Mouse (Mus musculus): ENCODE measurements around the gene Spata2.

The Spata2 gene

DNA sequence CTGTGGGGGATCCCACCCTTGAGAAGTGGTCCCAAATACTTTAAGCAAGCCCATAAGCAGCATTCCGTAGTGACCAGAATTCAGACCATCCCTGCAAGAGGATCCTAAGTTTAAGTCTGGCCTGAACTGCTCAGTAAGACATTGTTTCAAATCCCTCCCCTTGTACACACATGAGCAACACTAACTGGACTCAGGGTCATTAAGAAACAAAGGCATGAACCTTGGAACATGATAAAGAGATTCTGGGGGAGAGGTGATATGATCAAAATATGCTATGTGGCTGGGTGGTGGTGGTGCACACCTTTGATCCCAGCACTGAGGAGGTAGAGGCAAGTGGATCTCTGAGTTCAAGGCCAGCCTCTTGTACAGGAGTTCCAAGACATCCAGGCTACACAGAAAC lies 13.2 kb downstream of the Spata2 start:
- no peak for DNase-seq

GRCm38 (mm10) chr2:167478128-167478527 lies 14.6 kb downstream of the Spata2 start:
- no peak for DNase-seq

DNA sequence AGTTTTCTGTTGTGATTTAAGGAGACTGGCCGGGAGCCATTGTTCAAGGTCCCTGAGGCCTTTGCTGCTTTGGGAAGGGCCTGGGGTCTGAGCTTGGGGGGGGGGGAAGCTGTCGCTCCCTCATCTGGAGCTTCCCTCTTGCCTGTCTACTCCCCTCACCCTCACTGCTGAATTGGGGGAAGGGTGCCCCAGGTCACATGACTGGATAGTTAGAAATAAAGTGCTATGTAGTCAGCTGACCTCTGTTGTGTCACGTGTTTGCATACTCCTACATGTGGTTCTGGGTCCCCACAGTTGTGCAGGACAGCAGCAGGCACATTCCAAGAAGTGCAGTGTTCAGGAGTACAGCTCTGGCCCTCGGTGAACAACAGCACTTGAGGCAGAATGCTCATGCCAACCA lies 15.9 kb downstream of the Spata2 start:
- DNase-seq = no peak

DNA sequence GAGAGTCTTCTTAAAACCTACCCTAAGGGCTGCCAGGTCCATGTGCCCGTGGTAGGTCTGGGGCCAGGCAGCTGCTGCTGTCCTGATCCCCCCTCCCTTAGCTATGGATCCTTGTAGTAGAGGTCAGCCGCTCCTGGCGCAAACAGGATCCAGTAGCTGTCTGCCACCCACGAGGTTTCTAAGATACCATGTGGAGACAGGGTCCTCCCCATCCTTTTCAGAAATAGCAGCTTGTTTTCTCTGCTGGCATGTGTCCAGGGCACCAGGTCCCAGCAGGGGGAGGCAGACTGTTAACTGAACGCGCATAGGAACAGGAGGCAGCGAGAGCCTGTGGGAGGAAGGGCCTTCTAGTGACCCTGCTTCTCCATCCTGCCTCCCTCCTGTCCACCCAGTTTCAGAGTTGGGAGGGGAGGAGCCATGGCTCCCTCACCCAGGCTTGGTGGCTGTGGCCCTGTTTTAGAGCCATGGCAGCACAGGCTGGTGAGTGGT lies 16.4 kb downstream of the Spata2 start:
- DNase-seq = peak; percentile 96

DNA sequence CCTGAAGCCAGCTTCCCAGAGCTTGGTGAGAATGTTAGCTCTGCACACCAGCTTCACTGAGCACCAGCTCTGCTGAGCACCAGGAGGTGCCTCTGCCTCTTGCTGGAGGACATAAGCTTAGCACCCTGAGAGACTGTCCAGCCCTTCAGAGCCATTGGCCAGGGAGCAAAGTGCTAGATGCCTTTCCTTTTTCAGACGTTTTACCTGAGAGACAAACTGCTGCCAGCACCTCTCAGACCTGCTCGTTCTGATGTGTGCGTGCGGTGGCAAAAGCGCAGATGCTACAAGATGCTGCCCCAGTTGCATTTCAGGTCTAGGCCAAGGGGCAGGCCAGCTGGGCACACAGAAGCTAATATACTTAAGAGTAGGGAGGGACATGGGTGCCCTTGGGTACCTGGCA lies 17.1 kb downstream of the Spata2 start:
- DNase-seq = no peak

- DNase-seq = no peak
These were observed 18.5 kb downstream of the Spata2 start for GRCm38 (mm10) chr2:167474218-167474617.

- DNase-seq = peak; percentile 95
These were observed 21.1 kb downstream of the Spata2 start for GRCm38 (mm10) chr2:167471585-167471984.

GRCm38 (mm10) chr2:167470611-167471010 lies 22.1 kb downstream of the Spata2 start:
- no peak for DNase-seq

- no peak for DNase-seq
These were observed 24.2 kb downstream of the Spata2 start for GRCm38 (mm10) chr2:167468444-167468843.

DNA sequence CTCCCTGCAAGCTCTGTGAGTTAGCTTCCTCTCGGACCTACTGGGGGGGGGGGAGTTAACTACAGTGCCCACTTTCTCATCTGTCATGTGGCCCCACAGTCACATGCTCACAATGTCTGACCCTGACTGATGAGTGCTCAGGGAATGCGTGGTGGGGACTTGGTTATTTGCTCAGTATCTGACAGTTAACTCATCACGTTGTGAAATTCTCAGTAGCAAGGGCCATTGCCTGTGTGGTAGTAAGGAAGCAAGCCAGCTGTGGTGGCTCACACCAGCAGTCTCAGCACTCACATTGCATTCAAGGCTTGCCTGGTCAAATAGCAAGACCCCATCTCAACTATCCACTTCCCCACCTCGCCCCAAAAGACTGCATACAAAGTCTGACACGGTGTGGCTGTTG lies 25.5 kb downstream of the Spata2 start:
- DNase-seq = no peak

DNA sequence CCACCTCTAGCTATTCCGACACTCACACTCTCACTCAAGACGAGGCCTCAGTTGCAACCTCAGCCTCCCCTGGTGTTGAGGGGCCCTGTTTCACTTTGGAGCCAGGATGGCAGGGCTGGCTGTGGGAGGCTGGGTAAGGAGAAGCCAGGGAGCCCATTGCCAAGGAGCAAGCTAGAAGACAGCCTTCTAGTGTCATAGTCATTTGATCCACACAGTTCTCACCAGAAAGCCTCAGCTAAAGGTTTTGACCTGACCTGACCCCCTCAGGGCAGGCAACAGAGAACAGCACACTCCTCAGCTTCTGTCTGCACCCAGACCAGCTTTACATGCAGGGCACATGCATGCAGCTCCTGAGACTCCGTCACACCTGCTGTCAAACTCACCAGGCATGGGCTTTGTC lies 26.7 kb downstream of the Spata2 start:
- DNase-seq = no peak

DNA sequence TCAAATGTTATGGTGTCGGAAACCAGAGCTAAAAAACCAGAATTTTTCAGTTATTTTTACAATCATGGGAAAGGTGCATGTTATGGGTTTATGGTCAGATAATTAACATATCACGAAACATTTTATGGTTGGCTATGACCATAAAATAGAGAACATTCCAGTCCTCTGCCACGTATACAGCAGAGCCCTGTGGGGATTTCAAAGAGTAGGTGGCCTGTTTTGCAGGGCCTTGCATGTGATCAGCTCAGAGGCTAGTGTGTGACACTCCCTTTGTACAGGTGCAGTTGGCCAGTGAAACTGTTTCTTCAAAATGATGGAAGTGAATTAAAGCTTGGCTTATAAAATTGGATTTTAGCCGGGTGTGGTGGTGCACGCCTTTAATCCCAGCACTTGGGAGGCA lies 28.9 kb downstream of the Spata2 start:
- no peak for DNase-seq

DNA sequence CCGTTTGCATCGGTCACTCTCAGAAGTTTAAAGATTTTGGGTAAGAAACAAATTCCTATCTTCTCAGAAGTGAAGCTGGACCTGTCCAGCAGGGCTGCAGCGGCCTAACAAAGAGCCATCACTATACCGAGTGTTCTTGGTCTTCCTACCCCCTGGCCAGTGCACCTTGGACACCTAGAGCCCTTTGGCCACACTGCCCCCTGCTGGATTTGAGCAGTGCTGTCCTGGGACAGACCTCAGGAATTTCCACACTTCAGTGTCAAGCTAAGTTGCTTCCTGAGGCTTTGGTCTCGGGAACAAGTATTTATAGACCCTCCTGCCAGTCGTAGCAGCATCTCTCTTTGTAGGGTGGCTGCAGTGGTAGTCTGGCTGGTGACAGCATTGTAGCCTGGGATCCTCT lies 29.7 kb downstream of the Spata2 start:
- DNase-seq = peak; percentile 92

- no peak for DNase-seq
These were observed 33.4 kb downstream of the Spata2 start for GRCm38 (mm10) chr2:167459071-167459865.

DNA sequence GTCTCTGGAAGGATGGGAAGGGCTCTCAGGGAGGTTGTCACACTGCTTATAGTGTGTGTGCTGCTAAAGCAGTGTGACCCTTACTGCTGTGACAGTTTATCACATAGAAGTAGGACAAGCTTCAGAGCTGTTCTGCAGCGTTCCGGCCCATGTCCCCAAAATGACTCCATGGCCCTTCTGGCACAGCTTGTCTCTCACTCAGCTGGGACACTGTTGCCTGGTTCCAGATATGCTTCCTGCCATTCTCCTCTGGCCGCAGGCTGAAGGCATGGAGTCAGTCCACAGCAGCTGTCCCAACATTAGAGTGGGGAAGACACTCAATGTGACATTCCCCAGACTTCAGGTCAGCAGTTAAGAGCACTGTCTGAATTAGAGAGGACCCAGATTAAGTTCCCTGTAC lies 34.1 kb downstream of the Spata2 start:
- DNase-seq = no peak

DNA sequence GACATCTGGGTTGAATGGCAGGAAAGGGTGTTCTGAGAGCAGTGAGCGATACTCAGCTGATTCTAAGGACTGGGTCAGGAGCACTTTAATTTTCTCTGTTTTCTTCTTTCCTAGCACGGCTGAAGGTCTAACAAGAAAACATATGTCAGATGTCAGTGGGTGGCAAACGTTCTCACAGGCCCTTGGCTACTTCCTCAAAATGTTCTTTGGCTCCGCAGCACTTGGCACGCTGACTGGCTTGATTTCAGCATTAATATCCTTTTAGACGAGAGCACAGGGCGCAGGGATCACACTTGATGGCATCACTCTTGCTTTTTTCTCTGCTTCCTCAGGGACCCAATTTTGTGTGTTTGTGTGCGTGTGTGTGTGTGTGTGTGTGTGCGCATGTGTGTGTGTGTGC lies 35.5 kb downstream of the Spata2 start:
- no peak for DNase-seq

DNA sequence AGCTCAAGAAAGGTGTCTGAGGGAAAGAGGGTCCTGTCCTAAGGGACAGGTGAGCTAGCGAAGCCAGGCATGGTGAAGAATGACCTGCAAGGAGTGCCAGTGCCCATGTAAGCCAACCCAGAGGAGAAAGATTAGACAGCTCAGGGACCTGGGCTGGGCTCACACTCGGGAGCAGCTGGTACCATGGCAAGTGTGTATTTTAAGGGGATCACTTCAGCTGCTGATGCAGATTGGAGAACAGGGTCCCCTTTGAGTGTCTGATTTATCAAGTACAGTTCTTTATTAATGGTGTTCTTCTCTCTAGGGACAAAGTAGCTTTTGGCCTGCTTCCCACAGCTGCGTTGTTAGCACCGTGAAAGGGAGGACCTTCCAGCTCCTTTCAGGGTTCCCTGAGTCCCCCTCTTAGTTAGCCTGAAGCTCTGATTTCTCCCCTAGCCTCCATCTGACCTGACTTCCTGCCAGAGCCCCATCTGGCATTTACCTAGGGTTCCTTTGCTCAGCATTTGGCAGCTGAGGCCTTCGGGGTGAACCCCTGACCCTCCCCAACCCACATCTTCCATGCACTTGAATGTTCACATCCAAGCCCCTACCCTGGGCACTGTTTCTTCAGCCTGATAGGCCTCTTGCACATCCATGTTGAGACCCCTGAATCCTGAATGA lies 36.2 kb downstream of the Spata2 start:
- DNase-seq = no peak

- DNase-seq = no peak
These were observed 38.9 kb downstream of the Spata2 start for GRCm38 (mm10) chr2:167453814-167454213.

DNA sequence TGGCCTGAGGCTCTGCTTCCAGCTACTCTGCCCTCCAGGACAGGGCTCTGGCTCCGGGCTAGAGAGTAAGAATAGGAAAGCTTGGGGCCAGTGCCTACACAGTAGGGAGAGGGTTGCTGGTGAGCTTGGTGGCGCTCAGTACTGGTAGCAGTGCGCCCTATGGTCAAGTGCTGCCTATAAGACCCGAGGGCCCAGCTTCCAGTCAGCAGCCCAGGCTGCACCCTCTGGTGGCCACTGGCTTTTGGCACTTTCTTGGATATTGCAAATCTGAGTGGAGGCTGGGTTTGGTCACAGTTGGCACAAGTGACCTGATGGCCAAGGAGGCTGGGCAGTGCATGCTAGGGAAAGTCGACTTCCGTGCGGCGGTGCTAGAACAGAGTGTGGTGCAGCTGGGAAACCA lies 42.0 kb downstream of the Spata2 start:
- no peak for DNase-seq

- no peak for DNase-seq
These were observed 43.1 kb downstream of the Spata2 start for GRCm38 (mm10) chr2:167449331-167450275.

DNA sequence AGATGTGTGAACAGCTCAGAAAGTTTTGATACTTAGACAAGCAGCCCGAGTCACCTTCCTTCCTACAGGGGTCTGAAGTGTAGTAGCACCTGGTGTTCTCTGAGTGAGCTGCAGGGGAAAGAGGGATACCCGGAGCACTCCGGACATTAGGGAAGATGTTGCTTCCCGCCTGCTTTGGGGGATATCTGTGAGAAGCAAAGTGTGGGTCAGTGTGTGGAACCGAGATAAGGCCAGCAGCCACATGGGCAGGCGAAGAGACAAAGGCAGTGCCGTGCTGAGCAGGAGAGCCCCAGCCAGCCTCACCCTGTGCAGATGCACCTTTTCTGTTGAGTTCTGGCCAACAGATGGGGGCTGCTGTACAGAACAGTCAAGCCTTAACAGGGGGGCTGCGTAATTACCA lies 45.1 kb downstream of the Spata2 start:
- DNase-seq = no peak

GRCm38 (mm10) chr2:167447207-167447606 lies 45.5 kb downstream of the Spata2 start:
- no peak for DNase-seq

Data from heart, adult 11 months (tissue).